Mouse (Mus musculus) thymus, postnatal 4 days (tissue): ENCODE measurements around the gene Ubr1.
"Not testable (repeated sequence)": the region's sequence is repeated elsewhere in the genome, so short reads cannot be mapped to it uniquely, and the experiment has no call there.

Experiments
- DNase-seq: peaks from one replicate; pipeline ENCODE4 v3.0.0; 2021

The Ubr1 gene

DNA sequence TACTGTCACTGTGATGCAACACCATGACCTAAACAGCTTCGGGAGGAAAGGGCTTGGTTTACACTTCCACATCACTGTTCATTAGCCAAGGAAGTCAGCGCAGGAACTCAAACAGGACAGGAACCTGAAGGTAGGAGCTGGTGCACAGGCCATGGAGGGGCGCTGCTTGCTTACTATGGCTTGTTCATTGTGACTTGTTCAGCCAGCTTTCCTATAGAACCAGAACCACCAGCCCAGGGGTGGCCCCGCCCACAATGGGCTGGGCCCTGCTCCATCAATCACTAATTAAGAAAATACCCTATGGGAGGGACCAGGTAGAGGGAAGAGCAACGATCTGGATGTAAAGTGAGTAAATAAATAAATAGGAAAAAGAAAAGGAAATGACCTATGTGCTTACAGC lies 2.4 kb upstream of the Ubr1 start:
- DNase-seq, result peak; percentile 12

DNA sequence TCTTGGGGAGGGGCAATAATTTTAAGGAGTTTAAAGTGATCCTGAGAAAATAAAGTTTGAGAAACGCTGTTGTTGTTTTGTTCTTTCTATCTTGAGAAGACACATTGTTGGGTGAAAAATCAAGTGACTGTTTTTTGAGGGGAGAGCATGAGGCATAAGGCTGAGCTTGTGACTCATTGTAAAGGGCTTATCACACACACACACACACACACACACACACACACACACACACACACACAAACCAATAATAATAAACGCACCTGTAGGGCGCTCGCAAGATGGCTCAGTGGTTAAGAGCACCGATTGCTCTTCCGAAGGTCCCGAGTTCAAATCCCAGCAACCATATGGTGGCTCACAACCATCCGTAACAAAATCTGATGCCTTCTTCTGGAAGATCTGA lies 1.7 kb upstream of the Ubr1 start:
- DNase-seq, result not testable (repeated sequence)

DNA sequence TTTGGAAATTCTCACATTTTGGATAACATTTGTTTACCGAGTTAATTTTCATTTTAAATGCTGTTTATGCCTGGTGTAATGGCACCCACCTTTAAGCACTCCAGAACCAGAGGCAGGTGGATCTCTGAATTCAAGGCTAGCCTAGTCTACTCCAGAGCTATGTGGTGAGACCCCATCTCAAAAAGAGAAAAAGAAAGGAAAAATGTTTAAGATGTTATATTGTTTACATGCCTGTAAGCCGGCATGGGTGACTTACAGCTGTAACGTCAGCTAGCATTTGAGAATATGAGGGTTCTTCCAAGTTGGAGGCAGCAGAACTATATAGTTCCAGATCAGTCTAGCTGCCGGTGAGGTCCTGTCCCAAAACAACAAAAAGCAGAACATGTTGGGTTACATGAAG lies 1.3 kb upstream of the Ubr1 start:
- DNase-seq, result no peak

DNA sequence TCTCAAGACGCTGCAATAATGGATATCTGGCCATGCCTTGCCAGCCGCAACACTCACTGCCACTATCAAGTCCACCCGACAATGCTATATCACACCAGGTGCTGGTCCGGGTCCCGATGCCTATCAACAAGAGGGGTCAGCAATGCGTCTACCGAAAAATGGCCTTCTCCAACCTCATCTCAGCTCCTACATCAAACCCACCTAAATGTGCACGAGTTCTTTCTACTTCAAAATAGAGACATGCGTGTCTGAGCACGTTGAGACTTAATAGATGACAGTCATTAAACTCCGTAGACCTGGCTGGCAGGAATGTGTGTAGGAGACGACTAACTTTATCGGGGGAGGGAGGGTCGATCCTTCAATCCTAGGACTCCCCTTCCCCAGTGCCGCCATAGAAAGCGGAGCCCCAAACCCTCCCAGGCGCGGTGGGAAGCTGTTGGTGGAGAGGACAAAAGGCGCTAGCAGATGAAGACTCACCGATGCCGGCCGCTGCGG lies 423 bp downstream of the Ubr1 start:
- peak; percentile 25 for DNase-seq

DNA sequence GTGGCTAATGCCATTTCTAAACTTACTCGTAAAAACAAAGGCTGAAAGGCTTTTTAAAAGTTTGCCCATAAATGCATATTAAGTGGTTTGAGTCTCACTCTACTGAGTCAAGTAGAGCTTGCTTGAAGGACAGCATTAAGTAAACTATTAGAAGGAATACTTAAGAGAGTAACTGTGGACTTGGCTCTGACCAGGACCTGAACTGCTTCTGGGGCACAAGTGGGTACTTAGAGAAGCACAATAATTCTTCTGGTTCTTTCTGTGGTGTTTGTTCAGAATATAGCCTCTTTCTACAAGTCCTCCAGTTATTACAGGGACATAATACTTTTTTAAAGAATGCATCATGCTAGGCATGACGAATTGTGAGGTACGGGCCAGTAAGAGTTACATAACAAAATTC lies 5.0 kb downstream of the Ubr1 start:
- no peak for DNase-seq

DNA sequence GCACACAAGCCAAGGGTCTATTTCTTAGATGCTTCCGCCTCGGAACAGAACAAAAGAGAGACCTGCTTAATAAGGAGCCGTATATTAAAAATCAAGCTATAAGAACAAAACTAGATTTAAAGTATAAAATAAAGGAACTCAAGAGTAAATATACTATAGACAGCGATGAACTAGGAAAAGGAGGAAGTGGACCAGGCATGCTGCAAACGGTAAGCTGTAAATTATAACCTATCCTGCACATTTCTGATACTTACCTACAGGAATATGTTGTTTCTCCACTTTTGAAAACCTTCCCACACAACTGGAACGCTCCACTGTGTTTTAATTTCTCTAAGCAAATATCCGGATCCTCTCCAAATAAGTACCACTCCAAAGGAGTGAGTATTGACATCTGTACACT lies 7.4 kb downstream of the Ubr1 start:
- DNase-seq, result no peak

DNA sequence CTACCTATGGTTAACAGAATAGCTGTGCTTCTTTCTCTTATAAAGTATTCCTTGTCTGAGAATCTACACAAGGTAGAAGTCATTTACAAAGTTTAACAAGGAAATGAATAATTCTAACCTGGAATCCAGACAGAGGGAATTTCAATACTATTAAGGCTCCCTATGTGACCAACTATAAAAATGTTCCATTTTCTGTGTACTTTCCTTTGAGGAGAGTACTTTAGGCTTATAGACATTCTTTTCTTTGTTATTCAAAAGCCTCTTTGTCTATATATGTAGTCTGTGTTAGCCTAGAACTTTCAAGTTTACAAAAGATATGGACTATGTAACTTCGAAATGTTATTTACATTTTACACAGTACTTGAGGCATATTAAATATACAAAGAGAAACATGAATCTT lies 10.3 kb downstream of the Ubr1 start:
- no peak for DNase-seq

DNA sequence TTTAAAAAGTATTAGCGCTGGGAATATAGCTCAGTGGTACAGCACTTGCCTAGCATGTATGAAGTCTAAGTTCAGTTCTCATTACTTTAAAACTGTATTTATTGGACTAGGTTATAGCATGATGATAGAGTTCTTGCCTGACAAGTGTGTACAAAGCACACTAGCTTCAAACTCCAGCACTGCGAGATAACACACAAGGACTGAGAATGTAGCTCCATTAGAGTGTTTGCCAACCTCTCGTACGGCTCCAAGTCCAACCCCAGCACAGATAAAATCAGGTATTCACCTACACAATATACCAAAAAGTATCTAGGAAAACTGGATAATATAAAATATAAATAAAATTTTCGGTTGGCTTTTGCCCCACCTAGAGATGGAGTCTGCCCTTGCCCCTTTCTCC lies 10.7 kb downstream of the Ubr1 start:
- DNase-seq, result no peak

DNA sequence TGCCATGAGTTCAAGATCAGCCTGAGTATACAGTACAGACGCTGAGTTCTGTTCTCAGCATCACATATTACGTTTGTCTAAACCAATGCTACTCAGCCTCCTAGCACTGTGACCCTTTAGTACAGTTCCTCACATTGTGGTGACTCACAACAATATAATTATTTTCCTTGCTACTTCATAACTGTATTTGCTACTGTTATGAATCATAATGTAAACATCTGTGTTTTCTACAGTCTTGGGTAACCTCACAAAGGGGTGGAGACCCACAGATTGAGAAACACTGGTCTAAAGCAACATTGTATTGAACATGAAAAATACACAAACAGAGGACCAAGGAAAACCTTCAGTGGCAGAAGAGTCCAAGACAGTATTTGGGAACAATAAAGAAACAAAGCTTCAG lies 11.2 kb downstream of the Ubr1 start:
- DNase-seq, result no peak

DNA sequence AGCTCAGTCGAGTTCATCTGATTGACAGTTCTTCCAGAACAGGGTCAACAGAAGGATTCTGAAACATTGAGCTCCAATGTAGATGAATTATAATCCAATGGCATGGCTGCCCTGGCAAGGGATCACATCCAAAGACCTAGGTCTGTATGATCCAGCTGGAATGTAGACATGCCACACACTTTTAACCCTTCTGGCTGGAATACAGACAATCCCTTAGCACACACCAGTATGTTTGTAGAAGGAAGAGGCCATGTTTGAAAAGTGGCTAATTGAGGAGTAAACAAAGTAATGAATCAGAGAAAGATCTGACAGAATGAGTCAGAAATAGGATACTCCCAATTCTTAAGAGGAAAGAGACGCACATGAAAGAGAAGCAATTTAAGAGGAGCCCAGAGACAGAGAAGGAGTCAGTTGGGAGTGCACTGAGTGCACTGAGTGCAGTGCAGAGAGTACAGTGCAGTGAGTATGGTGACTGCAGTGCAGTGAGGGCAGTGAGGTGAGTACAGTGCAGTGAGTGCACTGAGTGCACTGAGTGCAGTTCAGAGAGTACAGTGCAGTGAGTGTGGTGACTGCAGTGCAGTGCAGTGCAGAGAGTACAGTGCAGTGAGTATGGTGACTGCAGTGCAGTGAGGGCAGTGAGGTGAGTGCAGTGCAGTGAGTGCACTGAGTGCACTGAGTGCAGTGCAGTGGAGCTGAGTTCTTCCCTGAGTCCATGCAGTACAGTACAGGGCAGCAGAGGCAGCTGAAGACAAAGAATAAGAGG lies 18.2 kb downstream of the Ubr1 start:
- no peak for DNase-seq

DNA sequence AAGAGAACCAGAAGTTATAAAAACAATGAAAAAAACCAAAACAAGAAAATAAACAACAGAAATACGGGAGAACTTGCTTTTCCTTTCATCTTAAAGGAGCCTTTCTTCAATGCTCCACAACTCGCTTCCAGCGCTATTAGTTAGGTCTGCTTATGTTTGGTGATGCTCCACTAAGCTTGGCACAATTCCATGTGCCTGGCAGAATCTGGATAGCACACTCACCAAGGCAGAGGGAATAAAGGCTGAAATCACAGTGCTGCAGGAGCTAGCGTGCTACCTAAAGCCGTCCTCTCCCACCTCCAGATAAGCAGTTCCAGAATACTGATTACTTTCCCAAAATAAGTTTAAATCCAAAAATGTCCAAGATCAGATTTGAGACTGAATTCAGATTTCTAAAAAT lies 19.3 kb downstream of the Ubr1 start:
- no peak for DNase-seq

DNA sequence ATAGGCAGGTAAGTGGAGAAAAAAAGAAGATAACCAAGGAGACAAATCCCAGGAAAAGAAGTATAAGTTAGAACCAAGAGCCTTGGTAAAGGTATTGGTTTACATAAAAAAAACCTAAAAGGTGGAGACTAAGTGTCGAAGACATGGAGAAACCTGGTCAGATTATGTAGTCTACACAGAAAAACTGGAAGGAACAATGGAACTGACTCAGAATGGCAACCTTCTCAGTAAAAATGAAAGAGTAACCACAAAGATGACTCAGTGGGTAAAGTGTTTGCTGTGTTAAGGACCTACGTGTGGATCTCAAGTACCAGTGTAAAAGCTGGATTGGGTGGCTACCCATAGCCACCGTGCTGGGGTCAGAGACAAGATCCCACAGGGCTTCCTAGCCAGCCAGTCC lies 37.5 kb downstream of the Ubr1 start:
- no peak for DNase-seq

DNA sequence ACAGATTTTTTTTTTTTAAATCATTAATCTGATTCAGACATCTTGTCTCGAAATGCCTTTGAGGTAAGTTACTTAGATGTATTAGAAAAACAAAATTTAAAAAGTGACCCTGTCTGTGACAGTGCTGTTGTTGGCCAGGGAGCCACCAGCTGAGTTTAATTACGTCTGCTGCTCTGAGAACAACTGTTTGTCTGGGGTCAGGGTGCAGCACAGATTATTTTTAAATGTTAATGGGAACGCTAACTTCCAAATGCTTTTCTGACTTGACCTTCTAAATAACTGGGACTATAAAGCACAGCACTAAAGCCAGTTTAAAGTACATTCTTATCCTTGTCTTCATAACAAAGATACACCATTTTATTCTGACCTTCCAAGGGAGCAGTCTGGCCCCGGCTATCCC lies 61.0 kb downstream of the Ubr1 start:
- no peak for DNase-seq

DNA sequence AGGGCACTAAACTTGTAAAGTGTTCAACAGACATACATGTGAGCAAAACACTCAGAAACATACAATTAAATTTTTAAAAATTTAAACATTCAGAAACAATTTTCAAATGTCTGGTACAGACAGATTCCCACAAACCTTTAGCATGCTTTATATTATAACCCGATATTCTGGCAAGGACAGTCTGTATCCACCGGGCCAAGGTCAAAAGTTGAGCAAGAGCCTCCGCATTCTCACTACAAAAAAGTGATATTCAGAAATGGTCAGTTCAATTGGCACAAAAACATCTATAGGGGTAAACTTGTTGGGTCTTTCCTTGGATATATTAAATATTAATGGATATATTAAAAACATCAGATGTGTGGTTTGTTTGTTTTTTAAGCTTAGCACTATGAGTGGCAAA lies 74.2 kb downstream of the Ubr1 start:
- DNase-seq, result no peak

DNA sequence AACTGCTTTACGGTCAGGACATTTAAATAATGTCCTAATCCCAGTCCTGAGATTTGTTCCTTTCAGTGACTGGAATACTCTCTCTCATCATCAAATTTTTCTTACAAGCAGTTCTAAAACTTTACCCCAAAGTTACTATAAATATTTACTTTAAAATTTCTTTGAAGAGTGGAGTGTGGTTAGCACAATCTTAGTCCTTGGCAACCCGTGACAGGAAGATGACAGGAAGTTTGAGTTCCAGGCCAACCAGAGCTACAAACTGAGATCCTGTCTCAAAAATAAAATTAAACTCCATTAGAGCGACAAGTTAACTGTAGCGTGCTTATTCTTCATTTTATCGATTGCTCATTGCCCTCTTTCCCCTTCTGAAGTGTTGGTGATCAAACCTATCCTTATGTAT lies 82.9 kb downstream of the Ubr1 start:
- DNase-seq, result no peak

DNA sequence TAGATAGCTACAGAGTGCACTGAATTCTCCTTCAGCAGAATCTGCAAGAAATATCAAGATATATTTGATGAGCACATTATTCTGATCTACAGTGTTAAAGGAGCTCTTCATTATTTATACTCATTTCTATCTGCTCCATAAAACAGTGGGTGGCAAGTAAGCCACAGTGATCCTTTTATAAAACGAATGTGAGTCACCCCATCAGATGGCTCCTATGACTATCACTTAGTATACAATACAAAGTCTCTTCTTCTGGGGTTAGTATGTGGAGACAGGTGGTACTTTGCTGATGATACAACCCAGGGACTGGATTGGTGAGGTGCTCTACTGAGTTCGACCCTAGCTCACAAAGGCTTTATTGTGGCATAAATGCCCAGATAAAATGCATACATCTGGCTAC lies 97.3 kb downstream of the Ubr1 start:
- DNase-seq, result no peak

DNA sequence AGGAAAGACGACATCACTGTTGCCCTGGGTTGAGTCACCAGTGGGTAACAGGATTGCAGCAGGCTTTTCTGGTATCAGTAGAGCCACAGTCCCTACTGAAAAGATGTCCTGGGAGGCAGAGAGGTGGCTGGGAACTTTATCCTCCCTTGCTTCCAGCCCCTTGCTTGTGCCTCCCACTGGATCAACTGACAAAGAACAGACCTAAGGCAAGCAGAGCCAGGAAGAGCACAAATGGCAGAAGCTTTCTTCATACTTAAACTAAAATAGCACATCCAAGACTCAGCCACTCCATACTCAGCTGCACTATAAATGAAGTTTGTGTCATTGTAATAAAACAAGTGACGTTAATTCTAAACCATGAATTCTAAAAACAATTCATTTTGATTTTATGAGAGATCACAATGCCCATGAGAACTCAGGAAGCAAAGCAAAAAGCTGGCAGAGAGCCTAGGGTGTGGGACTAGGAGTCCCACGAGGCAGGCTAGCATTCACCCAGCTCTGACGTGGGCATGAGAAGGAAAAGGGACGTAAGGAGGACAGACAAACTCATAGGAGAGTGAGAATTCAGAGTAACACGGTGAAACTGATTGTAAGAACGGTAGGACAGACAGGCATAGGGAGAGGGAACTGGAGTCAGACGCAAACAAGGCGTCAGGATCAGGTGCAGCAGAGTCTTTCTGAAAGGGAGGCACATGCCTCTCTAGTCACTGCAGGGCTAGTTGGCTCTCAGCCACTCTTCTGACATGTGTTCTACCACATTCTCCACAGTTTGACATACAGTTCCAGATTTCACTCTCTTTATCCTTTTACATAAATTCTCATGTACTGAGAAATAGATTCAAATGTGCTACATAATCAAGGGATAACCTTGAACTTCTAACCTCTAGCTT lies 98.8 kb downstream of the Ubr1 start:
- DNase-seq, result no peak

DNA sequence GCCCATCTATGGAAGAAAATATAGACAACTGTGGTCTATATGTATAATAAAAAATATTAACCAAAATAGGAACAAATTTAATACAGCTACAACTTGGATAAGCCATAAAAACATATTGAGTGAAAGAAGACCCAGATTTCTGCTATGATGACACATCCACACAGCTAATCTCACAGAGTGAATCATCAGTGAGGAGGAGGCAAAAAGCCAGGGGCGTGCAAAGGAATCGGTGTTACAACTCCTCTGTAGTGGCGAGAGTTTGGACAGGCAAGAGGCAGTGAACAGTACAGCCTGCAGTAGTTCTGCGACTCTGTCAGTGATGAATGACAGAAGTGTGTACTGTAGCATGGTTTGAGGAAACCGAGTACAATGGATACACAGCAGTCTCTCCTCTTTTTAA lies 103.2 kb downstream of the Ubr1 start:
- DNase-seq, result no peak

DNA sequence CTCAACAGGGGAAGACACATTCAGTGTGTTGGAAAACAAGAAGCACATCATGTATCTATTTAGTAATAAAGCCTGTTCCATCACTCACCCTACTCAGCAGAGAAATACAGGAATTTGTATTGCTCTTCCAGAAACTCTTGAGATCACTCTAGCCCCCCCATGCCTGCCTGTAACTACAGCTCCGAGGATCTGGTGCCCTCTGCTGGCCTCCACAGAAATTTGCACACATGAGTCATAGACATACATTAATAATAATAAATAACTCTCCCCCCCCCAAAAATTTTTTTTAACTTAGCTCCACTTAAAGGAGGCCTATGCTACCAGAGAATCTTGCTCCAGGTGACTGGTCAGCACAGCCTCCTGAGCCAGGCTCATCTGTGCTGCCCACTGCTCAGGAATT lies 104.0 kb downstream of the Ubr1 start:
- DNase-seq, result peak; percentile 81

DNA sequence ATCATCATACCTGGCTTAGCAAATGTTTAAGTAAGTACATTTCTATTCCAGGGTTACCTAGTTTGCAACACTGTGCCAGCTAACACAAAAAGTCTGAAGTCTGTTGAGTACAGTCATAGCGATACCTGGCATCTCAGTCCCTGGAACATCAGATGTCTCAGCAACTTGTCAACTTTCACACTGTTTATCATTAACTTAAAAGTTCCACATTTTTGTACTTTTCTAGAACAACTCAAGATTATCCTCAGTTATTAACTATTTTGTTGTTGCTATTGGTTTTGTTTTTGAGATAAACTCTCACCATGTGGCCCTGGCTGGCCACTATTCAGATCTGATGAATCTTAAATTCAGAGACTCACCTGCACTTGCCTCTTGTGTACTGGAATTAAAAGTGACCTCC lies 107.1 kb downstream of the Ubr1 start:
- no peak for DNase-seq

DNA sequence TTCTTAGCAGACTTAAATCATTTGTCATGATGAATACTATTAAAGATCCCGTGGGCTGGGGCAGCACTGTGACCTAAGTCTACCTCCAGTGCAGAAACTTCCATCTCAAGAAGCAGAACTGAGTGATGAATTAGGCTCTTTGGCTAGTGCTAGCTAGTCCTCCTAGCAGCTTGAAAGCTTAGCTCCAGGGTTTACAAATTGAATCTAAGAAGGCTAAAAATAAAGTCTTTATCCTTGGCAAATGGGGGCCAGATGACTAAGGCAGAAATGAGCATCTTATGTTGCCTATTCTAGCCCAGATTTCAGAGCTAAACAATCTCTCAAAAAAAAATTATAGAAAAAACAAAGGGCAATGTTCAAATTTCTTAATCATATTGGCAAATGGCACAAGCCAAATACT lies 109.8 kb downstream of the Ubr1 start:
- DNase-seq, result no peak

DNA sequence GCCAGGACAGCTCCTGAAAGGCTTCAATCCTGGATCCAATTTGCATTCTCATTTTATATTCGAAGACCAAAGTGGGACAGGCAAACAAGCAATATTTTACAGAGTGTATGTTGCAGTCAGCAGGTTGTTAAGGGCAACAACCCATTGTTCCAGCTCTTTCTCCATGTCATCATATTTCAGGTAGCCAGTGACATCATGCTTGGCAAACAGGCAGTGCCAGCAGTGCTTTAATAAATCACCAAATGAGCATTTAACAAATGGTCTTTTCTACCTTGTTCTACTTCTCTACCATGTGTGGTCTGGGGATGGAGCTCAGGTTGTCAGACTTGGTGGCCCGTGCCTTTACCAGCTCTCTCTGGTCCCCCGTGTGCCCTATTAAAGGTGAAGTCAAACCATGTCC lies 112.4 kb downstream of the Ubr1 start:
- DNase-seq, result no peak

DNA sequence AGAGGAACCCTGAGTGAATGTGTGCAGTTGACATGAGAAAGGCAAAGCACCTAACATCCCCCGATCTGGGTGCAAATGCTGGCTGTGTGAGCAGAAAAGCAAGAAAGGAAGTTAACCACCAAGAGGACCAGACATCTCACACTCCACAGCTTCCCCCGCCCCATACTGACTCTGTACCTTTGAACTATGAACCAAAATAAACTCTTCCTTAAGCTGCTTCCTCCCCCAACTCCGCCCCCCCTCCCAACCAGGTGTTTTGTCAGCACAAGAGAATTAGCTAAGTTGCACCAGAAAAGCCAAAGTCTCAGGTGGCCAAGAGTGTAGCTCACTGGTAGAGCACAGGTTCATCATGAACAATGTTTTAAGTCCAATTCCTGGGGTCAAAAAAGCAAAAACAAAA lies 117.4 kb downstream of the Ubr1 start:
- DNase-seq, result peak; percentile 80

DNA sequence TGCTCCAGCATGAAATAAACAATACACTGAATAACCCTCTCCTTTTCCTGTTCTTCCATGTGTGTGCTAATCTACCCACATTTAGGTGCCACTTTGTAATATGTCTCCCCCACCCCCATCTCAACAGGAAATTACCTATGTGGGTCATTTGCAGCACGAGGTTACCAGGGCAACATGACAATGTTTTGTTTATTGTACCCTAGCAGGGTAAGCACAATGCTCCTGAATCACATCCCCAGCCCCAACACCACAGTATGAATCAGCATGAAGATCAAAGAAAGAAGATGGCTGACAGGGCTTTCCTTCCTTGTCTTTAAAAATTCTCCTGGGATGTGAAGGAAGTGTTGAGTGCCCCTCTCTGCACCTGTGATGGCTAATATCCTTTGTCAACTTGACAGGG lies 117.9 kb downstream of the Ubr1 start:
- DNase-seq, result peak; percentile 47
